Mouse (Mus musculus) retina, adult 2 months (tissue): ENCODE measurements around the gene Lhx6.

Experiments
- DNase-seq: peaks from one replicate; pipeline ENCODE4 v3.0.0-alpha.2; 2012; ENCODE audit warnings: low read depth, low spot score

Lhx6 gene

GRCm38 (mm10) chr2:36035413-36036081 lies 69.7 kb downstream of the Lhx6 start:
- DNase-seq: no peak

GRCm38 (mm10) chr2:36034898-36035297 lies 70.3 kb downstream of the Lhx6 start:
- DNase-seq: no peak

DNA sequence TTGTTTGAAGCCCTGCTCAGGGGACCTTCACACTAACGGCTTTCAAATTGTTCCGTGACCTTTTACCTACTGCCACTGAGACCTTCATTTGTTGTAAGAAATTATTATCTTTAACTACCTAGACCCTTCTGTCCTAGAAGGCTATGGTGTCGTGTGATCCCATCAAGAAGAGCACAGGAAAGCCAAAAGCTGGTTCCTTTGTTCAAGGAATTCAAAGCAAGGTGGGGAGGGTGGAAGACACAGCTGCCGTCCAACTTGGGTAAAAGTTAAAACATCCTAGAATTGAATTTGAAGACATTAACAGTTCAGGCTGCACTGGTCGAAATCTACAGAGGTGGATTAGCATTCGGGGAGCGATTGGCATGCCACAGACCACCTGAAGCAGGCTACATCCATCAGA lies 71.2 kb downstream of the Lhx6 start:
- no peak for DNase-seq

GRCm38 (mm10) chr2:36032884-36033283 lies 72.3 kb downstream of the Lhx6 start:
- DNase-seq: no peak
